Mouse (Mus musculus): ENCODE results near the gene Abhd14a. TPM values are rescaled to one million over a fixed set of nuclear protein-coding genes. Genes with fewer than 3 reads are reported as not detected.

Gene Abhd14a
- polyA plus RNA-seq, 1 experiment from 2014 or later: 75.0 TPM

GRCm38 (mm10) chr9:106421033-106421864 is 26.2 kb downstream of the Abhd14a start:
- Histone ChIP-seq H3K9ac (no peak overlapping the region), H3K4me2 (peak overlapping the region; percentile 38), H3K9me3 (no peaks in the 10 kb centered on the region), H3K27me3 (no peaks in the 10 kb centered on the region), H3K27ac (peak overlapping the region; percentile 23; the same call in 1 of the 2 replicates), H3K4me1 (peaks cover 50% of the 10 kb centered on the region), H3K4me3 (no peak overlapping the region), H3K36me3 (no peaks in the 10 kb centered on the region)
- ATAC-seq (ENCODE audit: insufficient number of reproducible peaks, low FRiP score, low TSS enrichment, low read depth): 0 out of 2 replicates have a peak, but pooled peaks have one; percentile 12
- WGBS: 10% methylated on average over 18 of the region's 18 CpGs

GRCm38 (mm10) chr9:106420608-106421007 is 26.9 kb downstream of the Abhd14a start:
- H3K4me3 ChIP-seq: no peak overlapping the region
- peak overlapping the region; percentile 14; the same call in 1 of the 2 replicates for H3K4me2 ChIP-seq
- no peaks in the 10 kb centered on the region for H3K36me3 ChIP-seq
- 0% methylated on average over 2 of the region's 2 CpGs for WGBS
- peak overlapping the region; percentile 23; the same call in 1 of the 2 replicates for H3K27ac ChIP-seq
- peaks cover 50% of the 10 kb centered on the region for H3K4me1 ChIP-seq
- no peak for ATAC-seq (ENCODE audit: insufficient number of reproducible peaks, low FRiP score, low TSS enrichment, low read depth)
- H3K9me3 ChIP-seq: no peaks in the 10 kb centered on the region
- H3K27me3 ChIP-seq: no peaks in the 10 kb centered on the region
- H3K9ac ChIP-seq: no peak overlapping the region

DNA sequence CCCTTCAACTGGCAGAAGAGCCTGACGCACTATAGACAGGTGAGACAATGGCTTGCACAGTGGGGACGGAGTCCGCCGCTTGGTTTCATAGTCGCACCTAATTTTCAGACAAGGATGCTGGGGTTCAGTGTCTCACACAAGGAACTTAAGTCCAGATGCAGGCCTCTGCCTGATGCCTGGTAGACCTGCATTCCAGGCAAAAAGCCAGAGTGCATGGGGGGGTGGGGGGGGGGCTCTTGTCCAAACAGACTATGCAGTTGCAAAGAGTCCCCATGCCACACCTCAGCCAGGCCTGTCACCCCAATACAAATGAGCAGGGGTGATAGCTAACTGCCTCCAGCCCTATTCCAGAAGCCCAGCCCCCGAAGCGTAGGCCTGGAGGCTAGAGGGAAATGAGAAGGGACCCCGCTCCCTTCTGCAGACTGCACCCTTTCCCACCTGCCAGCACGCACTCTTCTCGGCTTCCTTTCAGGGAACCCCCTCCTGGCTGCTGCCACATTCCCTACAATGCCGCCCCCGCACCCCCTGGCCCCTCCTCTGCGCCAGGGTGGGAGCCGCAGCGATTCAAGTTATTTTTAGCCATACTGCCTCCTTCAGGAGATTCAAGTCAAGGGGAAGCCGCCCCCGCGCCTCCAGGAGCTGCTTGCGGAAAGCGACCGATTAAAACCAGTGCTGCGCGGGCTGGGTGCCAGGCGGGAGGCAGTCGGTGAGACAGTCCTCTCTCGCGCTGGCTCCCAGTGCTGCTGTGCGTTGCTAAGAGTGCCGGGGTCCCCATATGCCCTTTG is 29.4 kb downstream of the Abhd14a start:
- Histone ChIP-seq H3K4me3 (peak overlapping the region; percentile 30), H3K36me3 (no peaks in the 10 kb centered on the region), H3K4me1 (peaks cover 50% of the 10 kb centered on the region), H3K27ac (peak overlapping the region; percentile 79), H3K4me2 (peak overlapping the region; percentile 57), H3K9me3 (no peaks in the 10 kb centered on the region), H3K27me3 (no peaks in the 10 kb centered on the region), H3K9ac (peak overlapping the region; percentile 1; the same call in 1 of the 2 replicates)
- 9% methylated on average over 29 of the region's 29 CpGs for WGBS
- ATAC-seq (ENCODE audit: insufficient number of reproducible peaks, low FRiP score, low TSS enrichment, low read depth): peak; percentile 41

- no peaks in the 10 kb centered on the region for H3K9me3 ChIP-seq
- no peaks in the 10 kb centered on the region for H3K36me3 ChIP-seq
- no peak overlapping the region for H3K4me2 ChIP-seq
- H3K4me3 ChIP-seq: no peak overlapping the region
- 81% methylated on average over 6 of the region's 6 CpGs for WGBS
- H3K27ac ChIP-seq: no peak overlapping the region
- H3K27me3 ChIP-seq: no peaks in the 10 kb centered on the region
- peaks cover 47% of the 10 kb centered on the region for H3K4me1 ChIP-seq
- H3K9ac ChIP-seq: no peak overlapping the region
- no peak for ATAC-seq (ENCODE audit: insufficient number of reproducible peaks, low FRiP score, low TSS enrichment, low read depth)
Measured at GRCm38 (mm10) chr9:106416826-106417225, 30.7 kb downstream of the Abhd14a start.

- 74% methylated on average over 5 of the region's 5 CpGs for WGBS
- no peaks in the 10 kb centered on the region for H3K36me3 ChIP-seq
- no peak overlapping the region for H3K27ac ChIP-seq
- H3K4me3 ChIP-seq: no peak overlapping the region
- peaks cover 24% of the 10 kb centered on the region for H3K4me1 ChIP-seq
- ATAC-seq (ENCODE audit: insufficient number of reproducible peaks, low FRiP score, low TSS enrichment, low read depth): no peak
- no peaks in the 10 kb centered on the region for H3K27me3 ChIP-seq
- no peak overlapping the region for H3K4me2 ChIP-seq
- no peak overlapping the region for H3K9ac ChIP-seq
- H3K9me3 ChIP-seq: no peaks in the 10 kb centered on the region
Measured at GRCm38 (mm10) chr9:106413606-106414005, 33.9 kb downstream of the Abhd14a start.

GRCm38 (mm10) chr9:106412210-106412609 is 35.3 kb downstream of the Abhd14a start:
- Histone ChIP-seq H3K27me3 (no peaks in the 10 kb centered on the region), H3K4me1 (peaks cover 10% of the 10 kb centered on the region), H3K4me3 (no peak overlapping the region), H3K9me3 (no peaks in the 10 kb centered on the region), H3K4me2 (no peak overlapping the region), H3K27ac (no peak overlapping the region), H3K36me3 (no peaks in the 10 kb centered on the region), H3K9ac (no peak overlapping the region)
- ATAC-seq (ENCODE audit: insufficient number of reproducible peaks, low FRiP score, low TSS enrichment, low read depth): no peak
- WGBS: 61% methylated on average over 3 of the region's 3 CpGs

DNA sequence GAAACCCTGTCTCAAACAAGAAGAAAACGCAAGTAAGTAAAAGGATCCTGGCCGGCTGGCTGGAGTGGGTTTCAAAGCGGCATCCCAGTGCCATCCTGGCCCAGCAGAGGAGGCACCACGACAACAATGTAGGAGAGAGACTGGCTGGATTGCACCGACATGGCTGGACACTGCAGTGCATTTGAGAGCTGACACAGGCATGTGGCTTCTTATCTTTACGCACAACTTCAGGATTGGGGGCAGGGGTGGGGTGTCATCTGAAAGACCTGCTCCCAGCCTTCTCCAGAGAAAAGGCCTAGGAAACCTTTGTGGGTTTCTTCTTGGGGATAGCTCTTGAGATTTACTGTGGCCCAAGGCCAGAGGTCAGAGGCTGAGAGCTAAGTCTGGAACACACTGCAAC is 35.7 kb downstream of the Abhd14a start:
- no peak for ATAC-seq (ENCODE audit: insufficient number of reproducible peaks, low FRiP score, low TSS enrichment, low read depth)
- no peak overlapping the region for H3K4me3 ChIP-seq
- no peak overlapping the region for H3K4me2 ChIP-seq
- WGBS: 69% methylated on average over 6 of the region's 6 CpGs
- H3K36me3 ChIP-seq: no peaks in the 10 kb centered on the region
- H3K4me1 ChIP-seq: peaks cover 7% of the 10 kb centered on the region; the same call in 1 of the 2 replicates
- H3K9me3 ChIP-seq: no peaks in the 10 kb centered on the region
- no peaks in the 10 kb centered on the region for H3K27me3 ChIP-seq
- no peak overlapping the region for H3K27ac ChIP-seq
- no peak overlapping the region for H3K9ac ChIP-seq

DNA sequence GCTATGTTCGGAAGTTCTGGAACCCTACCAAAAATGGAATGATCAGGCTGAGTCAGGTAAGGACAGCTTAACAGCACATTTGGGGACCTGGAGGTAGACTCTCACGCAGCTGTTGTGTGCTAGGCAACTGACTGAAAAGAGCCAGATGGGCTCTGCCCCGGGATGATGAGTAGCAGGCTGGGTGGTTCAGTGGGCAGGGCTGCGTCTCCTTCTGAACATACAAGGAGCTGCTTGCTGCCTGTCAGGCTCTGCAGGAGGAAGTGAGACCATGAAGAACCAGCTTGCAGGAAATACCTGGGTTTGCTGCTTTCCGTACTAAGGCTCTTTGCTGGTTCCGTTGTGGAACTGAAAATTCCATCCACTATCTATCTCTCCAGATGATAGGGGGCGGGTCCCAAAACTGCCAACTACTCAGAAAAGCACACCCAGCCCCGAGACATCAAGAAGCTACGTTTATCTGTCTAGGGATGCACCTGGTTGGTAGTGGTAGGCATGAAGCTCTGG is 36.3 kb downstream of the Abhd14a start:
- H3K27me3 ChIP-seq: no peaks in the 10 kb centered on the region
- H3K36me3 ChIP-seq: no peaks in the 10 kb centered on the region

DNA sequence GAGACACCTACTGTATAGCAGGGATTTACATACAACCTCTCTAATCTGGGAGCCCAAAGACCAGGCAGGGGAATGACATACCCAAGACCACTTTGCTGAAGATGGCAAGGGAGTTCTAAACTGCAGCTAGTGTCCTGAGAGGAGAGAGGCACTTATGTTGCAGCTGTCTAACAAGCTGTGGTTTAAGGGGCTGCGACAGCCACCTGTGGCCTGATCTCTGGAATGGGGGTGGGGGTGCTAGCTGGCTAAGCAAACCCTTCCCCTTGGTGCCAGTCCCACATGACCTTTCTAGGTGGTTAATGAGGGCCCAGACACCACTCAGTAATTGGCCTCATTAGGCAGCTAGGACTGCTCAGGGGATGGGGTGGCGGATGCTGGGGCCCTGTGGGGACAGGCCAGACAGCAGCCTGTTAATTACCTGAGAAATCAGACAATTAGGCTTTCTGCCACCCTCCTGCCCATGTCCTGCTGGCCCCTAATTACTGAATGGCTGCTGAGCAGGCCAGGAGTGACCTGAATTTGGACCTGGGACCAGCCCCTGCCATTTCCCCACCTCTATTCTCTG is 37.3 kb downstream of the Abhd14a start:
- WGBS: 48% methylated on average over 2 of the region's 2 CpGs
- no peak overlapping the region for H3K4me2 ChIP-seq
- H3K36me3 ChIP-seq: no peaks in the 10 kb centered on the region
- no peak overlapping the region for H3K4me3 ChIP-seq
- no peak for ATAC-seq (ENCODE audit: insufficient number of reproducible peaks, low FRiP score, low TSS enrichment, low read depth)
- no peaks in the 10 kb centered on the region for H3K27me3 ChIP-seq
- no peaks in the 10 kb centered on the region for H3K9me3 ChIP-seq
- no peak overlapping the region for H3K9ac ChIP-seq
- H3K27ac ChIP-seq: no peak overlapping the region
- peaks cover 19% of the 10 kb centered on the region for H3K4me1 ChIP-seq

More for the DNA sequence above, 36.3 kb downstream of the Abhd14a start:
- no peak for ATAC-seq (ENCODE audit: insufficient number of reproducible peaks, low FRiP score, low TSS enrichment, low read depth)
- no peak overlapping the region for H3K4me2 ChIP-seq
- H3K9ac ChIP-seq: no peak overlapping the region
- H3K4me3 ChIP-seq: no peak overlapping the region
- no peak overlapping the region for H3K27ac ChIP-seq
- WGBS: 56% methylated on average over 9 of the region's 9 CpGs
- H3K4me1 ChIP-seq: peaks cover 13% of the 10 kb centered on the region
- no peaks in the 10 kb centered on the region for H3K9me3 ChIP-seq

DNA sequence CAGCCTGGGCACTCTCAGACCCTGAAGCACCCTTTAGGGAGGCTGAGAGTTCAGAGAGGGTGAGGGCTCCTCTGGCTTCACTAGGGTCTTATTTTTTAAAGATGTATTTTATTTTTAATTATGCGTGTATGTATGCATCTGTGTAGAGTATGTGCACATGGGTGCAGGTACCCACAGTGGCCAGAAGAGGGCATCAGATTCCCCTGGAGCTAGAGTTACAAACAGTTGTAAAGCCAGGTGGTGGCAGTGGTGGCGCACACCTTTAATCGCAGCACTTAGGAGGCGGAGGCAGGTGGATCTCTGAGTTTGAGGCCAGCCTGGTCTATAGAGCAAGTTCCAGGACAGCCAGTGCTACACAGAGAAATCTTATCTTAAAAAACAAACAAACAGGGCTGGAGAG is 38.4 kb downstream of the Abhd14a start:
- H3K9ac ChIP-seq: no peak overlapping the region
- H3K36me3 ChIP-seq: no peaks in the 10 kb centered on the region
- no peak for ATAC-seq (ENCODE audit: insufficient number of reproducible peaks, low FRiP score, low TSS enrichment, low read depth)
- no peaks in the 10 kb centered on the region for H3K27me3 ChIP-seq
- WGBS: 95% methylated on average over 4 of the region's 4 CpGs
- H3K27ac ChIP-seq: no peak overlapping the region
- no peak overlapping the region for H3K4me2 ChIP-seq
- peaks cover 21% of the 10 kb centered on the region for H3K4me1 ChIP-seq
- H3K9me3 ChIP-seq: no peaks in the 10 kb centered on the region
- no peak overlapping the region for H3K4me3 ChIP-seq

DNA sequence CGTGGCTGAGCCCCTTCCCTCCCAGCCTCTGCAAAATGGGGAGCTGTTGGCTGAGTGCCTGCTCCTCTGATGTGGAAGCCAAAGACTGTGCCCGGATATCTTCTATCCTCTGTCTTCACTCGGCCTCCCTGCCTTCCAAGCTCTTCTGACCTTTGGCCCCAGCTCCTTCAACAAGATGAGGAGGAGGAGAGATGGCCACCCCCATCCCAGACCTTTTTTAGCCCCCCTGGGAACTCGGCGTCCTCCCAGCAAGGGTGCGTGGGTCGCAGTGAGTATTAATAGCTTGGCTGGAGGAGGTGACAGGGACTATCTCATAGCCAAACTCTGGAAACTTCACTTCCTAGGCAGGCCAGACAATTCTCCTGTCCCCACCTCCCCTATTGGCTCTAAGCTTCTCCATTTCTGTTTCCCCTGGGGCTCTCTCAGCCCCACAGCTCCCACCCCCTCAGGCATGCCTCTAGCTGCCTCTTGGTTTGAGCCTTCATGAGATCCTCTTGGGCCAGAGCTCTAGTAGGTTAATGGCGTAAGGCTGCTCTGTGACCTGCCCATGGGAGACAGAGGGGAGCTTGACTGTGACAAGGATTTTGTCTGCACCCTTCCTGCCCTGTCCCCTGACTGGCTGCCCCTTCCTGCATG is 40.9 kb downstream of the Abhd14a start:
- Histone ChIP-seq H3K4me2 (no peak overlapping the region), H3K4me3 (no peak overlapping the region)

More for the DNA sequence above, 40.9 kb downstream of the Abhd14a start:
- no peak overlapping the region for H3K27ac ChIP-seq
- H3K36me3 ChIP-seq: no peaks in the 10 kb centered on the region
- no peak overlapping the region for H3K9ac ChIP-seq
- no peaks in the 10 kb centered on the region for H3K27me3 ChIP-seq
- H3K4me1 ChIP-seq: peaks cover 26% of the 10 kb centered on the region
- WGBS: 48% methylated on average over 8 of the region's 8 CpGs
- no peak for ATAC-seq (ENCODE audit: insufficient number of reproducible peaks, low FRiP score, low TSS enrichment, low read depth)
- no peaks in the 10 kb centered on the region for H3K9me3 ChIP-seq

Measured in limb, embryonic 15.5 days (tissue).